Mouse (Mus musculus) hindbrain, embryonic 11.5 days (tissue): ENCODE results near the gene Tmem41b. TPM values are rescaled to one million over a fixed set of nuclear protein-coding genes. Genes with fewer than 3 reads are reported as not detected.

Source experiments
- polyA plus RNA-seq: library from polyadenylated mRNA; unstranded; fragments of >200 nt; fragmentation: Nextera tagmentation; extraction: Ambion mirVana; gene quantifications from 2 replicates; pipeline ENCODE4 v1.2.1, GENCODE M21; 2014

Tmem41b gene
- polyA plus RNA-seq, 1 experiment from 2014 or later = 84.8 TPM

Other genes with a start within 250 kb of the Tmem41b start
- 63.2 and 71.2 TPM in 2 replicates for gene Tmem9b, start 234.1 kb downstream of the Tmem41b start, polyA plus RNA-seq
- 0.85 and 0.88 TPM in 2 replicates for gene Nrip3, start 204.9 kb downstream of the Tmem41b start, polyA plus RNA-seq
- gene Scube2, start 121.2 kb downstream of the Tmem41b start, polyA plus RNA-seq = 3.2 and 4.3 TPM in 2 replicates
- 52.5 and 57.3 TPM in 2 replicates for gene Dennd5a, start 26.5 kb downstream of the Tmem41b start, polyA plus RNA-seq
- gene Ipo7, start 31.3 kb upstream of the Tmem41b start, polyA plus RNA-seq = 23.2 and 32.7 TPM in 2 replicates
- 26.2 and 31.8 TPM in 2 replicates for gene Zfp143, start 74.3 kb upstream of the Tmem41b start, polyA plus RNA-seq
- 25.7 and 26.6 TPM in 2 replicates for gene Wee1, start 135.1 kb upstream of the Tmem41b start, polyA plus RNA-seq
- gene Swap70, start 234.8 kb upstream of the Tmem41b start, polyA plus RNA-seq = 15.6 and 16.3 TPM in 2 replicates